ENCODE assay signal across 25 mouse cellular contexts in genomic region chr8:50326485-50326884, GRCm38 (mm10).
"Had no signal": no experiment of that assay in that cellular context is flagged by ENCODE, and none has a peak within 500 bp of the region (broad histone marks: within the 10 kb centered on the region; RNA-seq: fewer than 3 reads in every experiment).

No protein-coding gene starts in this region.

- ATAC-seq: hindbrain, embryonic 16.5 days; intestine, embryonic 16.5 days had no signal

- H3K9ac ChIP-seq: heart, embryonic 13.5 days; heart, embryonic 15.5 days; kidney, embryonic 15.5 days; limb, embryonic 12.5 days; liver, embryonic 13.5 days had no signal

- H3K4me2 ChIP-seq: heart, embryonic 11.5 days; heart, embryonic 13.5 days; heart, embryonic 15.5 days; kidney, embryonic 15.5 days; limb, embryonic 12.5 days; liver, embryonic 11.5 days; liver, embryonic 13.5 days had no signal

- H3K9me3 ChIP-seq: heart, embryonic 13.5 days; heart, embryonic 15.5 days; kidney, embryonic 15.5 days; limb, embryonic 12.5 days; liver, embryonic 13.5 days had no signal

- H3K27me3 ChIP-seq: heart, embryonic 13.5 days; heart, embryonic 15.5 days; kidney, embryonic 15.5 days; limb, embryonic 12.5 days; liver, embryonic 13.5 days had no signal

- DNase-seq: gastrocnemius, postnatal 14 days; gastrocnemius, postnatal 36 days; heart, adult 11 months; heart, adult 2 months; heart, postnatal 14 days; heart, postnatal 36 days; kidney, adult 11 months; kidney, adult 2 months; kidney, adult 9 months; kidney, postnatal 14 days; kidney, postnatal 36 days; layer of hippocampus, adult 9-11 months; layer of hippocampus, postnatal 36 days; left cerebral cortex, postnatal 4 days; liver; liver, embryonic 13.5 days had no signal

- H3K4me1 ChIP-seq: heart, embryonic 13.5 days; heart, embryonic 15.5 days; kidney, embryonic 15.5 days; limb, embryonic 12.5 days; liver, embryonic 13.5 days had no signal

- H3K4me3 ChIP-seq: heart, adult 2 months; heart, embryonic 13.5 days; heart, embryonic 15.5 days; kidney, embryonic 15.5 days; limb, embryonic 12.5 days; liver, embryonic 13.5 days had no signal

- H3K27ac ChIP-seq: heart, adult 2 months; heart, embryonic 13.5 days; heart, embryonic 15.5 days; kidney, embryonic 15.5 days; kidney, postnatal 0 days; limb, embryonic 12.5 days; liver, embryonic 13.5 days had no signal

- H3K36me3 ChIP-seq: heart, embryonic 13.5 days; heart, embryonic 15.5 days; kidney, embryonic 15.5 days; limb, embryonic 12.5 days; liver, embryonic 13.5 days had no signal
